Mouse (Mus musculus): ENCODE results near the gene Cdk19. TPM values are rescaled to one million over a fixed set of nuclear protein-coding genes. Genes with fewer than 3 reads are reported as not detected.
"Not testable (repeated sequence)": the region's sequence is repeated elsewhere in the genome, so short reads cannot be mapped to it uniquely, and the experiment has no call there.

Gene Cdk19
- polyA plus RNA-seq, 1 experiment from 2014 or later, result 10.3 TPM

- Histone ChIP-seq H3K9ac (replicated peaks) (no peak overlapping the region), H3K4me1 (replicated peaks) (peaks cover 9% of the 10 kb centered on the region), H3K27me3 (no peaks in the 10 kb centered on the region), H3K36me3 (no peaks in the 10 kb centered on the region), H3K4me2 (replicated peaks) (no peak overlapping the region), H3K9me3 (no peaks in the 10 kb centered on the region), H3K4me3 (replicated peaks) (no peak overlapping the region), H3K27ac (no peak overlapping the region)
- 90% methylated on average over 7 of the region's 7 CpGs for WGBS
- no peak for ATAC-seq
These were observed 161.4 kb downstream of the Cdk19 start for GRCm38 (mm10) chr10:40500723-40501245.

GRCm38 (mm10) chr10:40502734-40503133, 163.4 kb downstream of the Cdk19 start:
- H3K36me3 ChIP-seq, result no peaks in the 10 kb centered on the region
- no peaks in the 10 kb centered on the region for H3K27me3 ChIP-seq
- no peak overlapping the region for H3K9ac ChIP-seq (replicated peaks)
- H3K27ac ChIP-seq, result no peak overlapping the region
- 97% methylated on average over 2 of the region's 3 CpGs for WGBS
- peaks cover 7% of the 10 kb centered on the region for H3K4me1 ChIP-seq (replicated peaks)
- H3K4me3 ChIP-seq (replicated peaks), result no peak overlapping the region
- H3K4me2 ChIP-seq (replicated peaks), result no peak overlapping the region
- no peaks in the 10 kb centered on the region for H3K9me3 ChIP-seq
- ATAC-seq, result no peak

- no peak overlapping the region for H3K9ac ChIP-seq (replicated peaks)
- 94% methylated on average over 5 of the region's 5 CpGs for WGBS
- H3K36me3 ChIP-seq, result no peaks in the 10 kb centered on the region
- no peak overlapping the region for H3K4me3 ChIP-seq (replicated peaks)
- no peaks in the 10 kb centered on the region for H3K27me3 ChIP-seq
- H3K27ac ChIP-seq, result no peak overlapping the region
- no peak overlapping the region for H3K4me2 ChIP-seq (replicated peaks)
- 0 out of 2 replicates have a peak, but pooled peaks cover 4% of the 10 kb centered on the region for H3K9me3 ChIP-seq
- no peaks in the 10 kb centered on the region for H3K4me1 ChIP-seq (replicated peaks)
- no peak for ATAC-seq
These were observed 171.0 kb downstream of the Cdk19 start for GRCm38 (mm10) chr10:40510356-40510755.

GRCm38 (mm10) chr10:40511221-40511677, 171.9 kb downstream of the Cdk19 start:
- H3K36me3 ChIP-seq, result no peaks in the 10 kb centered on the region
- H3K4me2 ChIP-seq (replicated peaks), result no peak overlapping the region
- no peaks in the 10 kb centered on the region for H3K27me3 ChIP-seq
- peaks cover 4% of the 10 kb centered on the region; the same call in 1 of the 2 replicates for H3K4me1 ChIP-seq (replicated peaks)
- 0 out of 2 replicates have a peak, but pooled peaks cover 4% of the 10 kb centered on the region for H3K9me3 ChIP-seq
- H3K4me3 ChIP-seq (replicated peaks), result no peak overlapping the region
- WGBS, result 90% methylated on average over 8 of the region's 8 CpGs
- ATAC-seq, result no peak
- no peak overlapping the region for H3K27ac ChIP-seq
- H3K9ac ChIP-seq (replicated peaks), result no peak overlapping the region

GRCm38 (mm10) chr10:40512185-40512584, 172.8 kb downstream of the Cdk19 start:
- H3K27me3 ChIP-seq, result no peaks in the 10 kb centered on the region
- 93% methylated on average over 6 of the region's 6 CpGs for WGBS
- H3K4me1 ChIP-seq (replicated peaks), result peaks cover 8% of the 10 kb centered on the region; the same call in 1 of the 2 replicates
- no peaks in the 10 kb centered on the region for H3K36me3 ChIP-seq
- ATAC-seq, result no peak
- no peak overlapping the region for H3K27ac ChIP-seq
- H3K4me3 ChIP-seq (replicated peaks), result no peak overlapping the region
- H3K9ac ChIP-seq (replicated peaks), result no peak overlapping the region
- 0 out of 2 replicates have a peak, but pooled peaks cover 4% of the 10 kb centered on the region for H3K9me3 ChIP-seq
- no peak overlapping the region for H3K4me2 ChIP-seq (replicated peaks)

- H3K4me2 ChIP-seq (replicated peaks); H3K9me3 ChIP-seq; ATAC-seq; H3K9ac ChIP-seq (replicated peaks); H3K4me3 ChIP-seq (replicated peaks); H3K4me1 ChIP-seq (replicated peaks); H3K27ac ChIP-seq; H3K36me3 ChIP-seq; H3K27me3 ChIP-seq: not testable (repeated sequence)
- 96% methylated on average over 7 of the region's 7 CpGs for WGBS
These were observed 173.6 kb downstream of the Cdk19 start for GRCm38 (mm10) chr10:40512996-40513395.

- Histone ChIP-seq H3K36me3 (no peaks in the 10 kb centered on the region), H3K27ac (no peak overlapping the region), H3K27me3 (no peaks in the 10 kb centered on the region), H3K4me3 (replicated peaks) (no peak overlapping the region), H3K4me2 (replicated peaks) (no peak overlapping the region), H3K4me1 (replicated peaks) (peaks cover 12% of the 10 kb centered on the region), H3K9me3 (0 out of 2 replicates have a peak, but pooled peaks cover 4% of the 10 kb centered on the region), H3K9ac (replicated peaks) (no peak overlapping the region)
- no peak for ATAC-seq
- 85% methylated on average over 5 of the region's 5 CpGs for WGBS
These were observed 175.9 kb downstream of the Cdk19 start for GRCm38 (mm10) chr10:40515225-40515681.

GRCm38 (mm10) chr10:40516421-40516820, 177.1 kb downstream of the Cdk19 start:
- H3K4me3 ChIP-seq (replicated peaks), result no peak overlapping the region
- no peak for ATAC-seq
- no peak overlapping the region for H3K27ac ChIP-seq
- H3K27me3 ChIP-seq, result no peaks in the 10 kb centered on the region
- H3K9ac ChIP-seq (replicated peaks), result no peak overlapping the region
- H3K4me1 ChIP-seq (replicated peaks), result peaks cover 19% of the 10 kb centered on the region
- no peaks in the 10 kb centered on the region for H3K36me3 ChIP-seq
- 0 out of 2 replicates have a peak, but pooled peaks cover 4% of the 10 kb centered on the region for H3K9me3 ChIP-seq
- no peak overlapping the region for H3K4me2 ChIP-seq (replicated peaks)
- WGBS, result 26% methylated on average over 4 of the region's 4 CpGs

- Histone ChIP-seq H3K9me3 (no peaks in the 10 kb centered on the region), H3K4me3 (replicated peaks) (no peak overlapping the region), H3K9ac (replicated peaks) (no peak overlapping the region), H3K4me1 (replicated peaks) (peaks cover 28% of the 10 kb centered on the region), H3K27me3 (no peaks in the 10 kb centered on the region), H3K4me2 (replicated peaks) (no peak overlapping the region), H3K27ac (no peak overlapping the region), H3K36me3 (no peaks in the 10 kb centered on the region)
- WGBS, result 81% methylated on average over 4 of the region's 4 CpGs
- no peak for ATAC-seq
These were observed 180.2 kb downstream of the Cdk19 start for GRCm38 (mm10) chr10:40519586-40519985.

- Histone ChIP-seq H3K36me3 (no peaks in the 10 kb centered on the region), H3K4me3 (replicated peaks) (0 out of 2 replicates have a peak overlapping the region, but pooled peaks have one; percentile 8), H3K27me3 (0 out of 2 replicates have a peak, but pooled peaks cover 3% of the 10 kb centered on the region), H3K9ac (replicated peaks) (0 out of 2 replicates have a peak overlapping the region, but pooled peaks have one; percentile 28), H3K4me1 (replicated peaks) (peaks cover 21% of the 10 kb centered on the region), H3K27ac (peak overlapping the region; percentile 64; the same call in 1 of the 2 replicates), H3K9me3 (no peaks in the 10 kb centered on the region), H3K4me2 (replicated peaks) (peak overlapping the region; percentile 36)
- peak; percentile 64 for ATAC-seq
- WGBS, result 8% methylated on average over 12 of the region's 12 CpGs
These were observed 182.2 kb downstream of the Cdk19 start for GRCm38 (mm10) chr10:40521579-40521978.

GRCm38 (mm10) chr10:40523312-40523975, 184.1 kb downstream of the Cdk19 start:
- ATAC-seq, result no peak
- Histone ChIP-seq H3K27me3 (peaks cover 3% of the 10 kb centered on the region; the same call in 1 of the 2 replicates), H3K4me2 (replicated peaks) (no peak overlapping the region), H3K27ac (no peak overlapping the region), H3K4me3 (replicated peaks) (no peak overlapping the region), H3K9ac (replicated peaks) (no peak overlapping the region), H3K4me1 (replicated peaks) (peaks cover 20% of the 10 kb centered on the region), H3K36me3 (no peaks in the 10 kb centered on the region), H3K9me3 (no peaks in the 10 kb centered on the region)
- 67% methylated on average over 7 of the region's 7 CpGs for WGBS

- Histone ChIP-seq H3K9ac (replicated peaks) (no peak overlapping the region), H3K27me3 (peaks cover 3% of the 10 kb centered on the region; the same call in 1 of the 2 replicates), H3K4me3 (replicated peaks) (no peak overlapping the region), H3K4me1 (replicated peaks) (peaks cover 16% of the 10 kb centered on the region), H3K9me3 (no peaks in the 10 kb centered on the region), H3K36me3 (no peaks in the 10 kb centered on the region), H3K4me2 (replicated peaks) (no peak overlapping the region), H3K27ac (no peak overlapping the region)
- 69% methylated on average over 9 of the region's 9 CpGs for WGBS
- no peak for ATAC-seq
These were observed 184.9 kb downstream of the Cdk19 start for GRCm38 (mm10) chr10:40524032-40524806.

Data from midbrain, embryonic 13.5 days (tissue).